Mouse (Mus musculus): ENCODE measurements around the gene Ube2b. TPM values are rescaled to one million over a fixed set of nuclear protein-coding genes. Genes with fewer than 3 reads are reported as not detected.

Ube2b gene
- total RNA-seq, 2 experiments from 2014 or later = 297 to 317 TPM

- intact Hi-C loops (cut with DNase I) = no loop called here
- no peak for DNase-seq
These were observed 61.6 kb downstream of the Ube2b start for GRCm38 (mm10) chr11:51938817-51939589.

GRCm38 (mm10) chr11:51937361-51937781 is 63.2 kb downstream of the Ube2b start:
- DNase-seq = no peak
- intact Hi-C loops (cut with DNase I) = no loop called here

DNA sequence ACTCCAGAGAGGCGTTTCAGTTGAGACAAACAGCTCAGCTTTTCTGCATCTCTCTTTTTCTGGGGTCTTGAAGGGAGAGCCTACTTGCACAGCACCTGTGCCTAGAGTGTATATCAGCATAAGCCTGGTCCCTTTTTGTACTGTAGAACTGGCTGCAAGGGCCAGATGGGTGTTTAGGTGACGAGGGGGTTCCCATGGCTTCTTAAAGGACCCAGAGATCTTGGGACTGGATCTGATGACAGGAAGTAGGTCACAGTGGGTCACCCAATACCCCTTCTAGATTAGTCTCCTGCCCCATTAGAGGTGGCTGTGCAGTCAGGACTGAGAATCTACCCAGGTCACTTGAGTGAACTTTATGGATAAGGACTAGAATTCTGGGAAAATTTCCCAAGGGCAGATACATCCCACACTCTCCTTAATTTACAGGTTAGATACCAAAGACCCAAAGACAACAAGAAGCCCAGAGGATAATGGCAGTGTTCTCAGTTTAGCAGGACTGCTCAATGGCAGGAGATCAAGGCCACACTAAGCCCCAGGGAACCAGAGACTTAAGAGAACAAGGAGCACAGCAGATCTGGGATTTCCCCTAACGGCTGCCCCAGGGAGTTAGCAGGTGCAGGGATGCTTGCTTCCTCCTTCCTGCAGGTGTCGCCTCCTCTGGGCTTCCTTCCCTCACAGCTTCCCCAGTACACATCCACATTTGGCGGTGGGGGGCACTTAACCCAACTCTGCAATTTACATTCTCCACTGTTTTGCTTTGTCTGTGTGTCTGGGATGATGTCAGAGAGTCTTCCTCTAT is 64.7 kb downstream of the Ube2b start:
- DNase-seq = no peak
- intact Hi-C loops (cut with DNase I) = no loop called here

Other genes with a start within 250 kb of the Ube2b start
- gene Sec24a, start 237.1 kb downstream of the Ube2b start, total RNA-seq (2021) = 10 to 100 TPM; 16.4 to 16.7 TPM
- 100 to 1,000 TPM; 127 to 135 TPM for gene Sar1b, start 237.1 kb downstream of the Ube2b start, total RNA-seq (2021)
- gene Jade2, start 143.1 kb downstream of the Ube2b start, total RNA-seq (2021) = 10 to 100 TPM in 1 of 2 experiments, 1 to 10 TPM in 1; 9.2 to 11.1 TPM
- 10 to 100 TPM in 1 of 2 experiments, 1 to 10 TPM in 1; 9.7 to 10.7 TPM for gene Cdkn2aipnl, start 33.1 kb downstream of the Ube2b start, total RNA-seq (2021)
- 1 to 10 TPM; 5.5 to 5.7 TPM for gene Cdkl3, start 3.5 kb upstream of the Ube2b start, total RNA-seq (2021)
- gene Ppp2ca, start 97.9 kb upstream of the Ube2b start, total RNA-seq (2021) = 10 to 100 TPM; 52.5 to 55.2 TPM
- not detected for gene Olfr1373, start 144.8 kb upstream of the Ube2b start, total RNA-seq (2021)
- not detected for gene Olfr1371, start 213.2 kb upstream of the Ube2b start, total RNA-seq (2021)
- gene Skp1a, start 231.2 kb upstream of the Ube2b start, total RNA-seq (2021) = 100 to 1,000 TPM; 241 to 246 TPM

All from heart, postnatal 36 days (tissue).